Mouse (Mus musculus) heart, embryonic 16.5 days (tissue): ENCODE measurements around the gene Kctd6. TPM values are rescaled to one million over a fixed set of nuclear protein-coding genes. Genes with fewer than 3 reads are reported as not detected.

Experiments used
- ATAC-seq: fragments of 200-750 bp; cut with Nextera tagmentation; replicated peaks from 2 replicates; pipeline ENCODE4 v1.8.0; 2017; ENCODE audit warnings: moderate number of reproducible peaks; ENCODE audit not compliant: insufficient read depth, low FRiP score; ENCODE audit errors: extremely low read depth
- H3K27ac ChIP-seq: fragments of 300-500 bp; sonication (generic); 2 replicates; pipeline ENCODE4 v1.5.1; 2014; ENCODE audit warnings: mild to moderate bottlenecking, low read length, control low read depth, moderate library complexity
- H3K27me3 ChIP-seq: fragments of 300-500 bp; sonication (generic); 2 replicates; pipeline ENCODE4 v1.6.1; 2014; ENCODE audit warnings: low read length, mixed read lengths; ENCODE audit not compliant: control insufficient read depth, insufficient read depth
- H3K36me3 ChIP-seq: fragments of 300-500 bp; sonication (generic); 2 replicates; pipeline ENCODE4 v1.6.1; 2014; ENCODE audit not compliant: control insufficient read depth, insufficient read depth
- H3K4me1 ChIP-seq: fragments of 300-500 bp; sonication (generic); 2 replicates; pipeline ENCODE4 v1.6.1; 2014; ENCODE audit warnings: low read length, mixed read lengths; ENCODE audit not compliant: control insufficient read depth, insufficient read depth
- H3K4me2 ChIP-seq: fragments of 300-500 bp; sonication (generic); 2 replicates; pipeline ENCODE4 v1.6.1; 2014; ENCODE audit warnings: low read depth, mild to moderate bottlenecking, control low read depth, low read length
- H3K4me3 ChIP-seq: fragments of 300-500 bp; sonication (generic); 2 replicates; pipeline ENCODE4 v1.5.1; 2014; ENCODE audit warnings: mild to moderate bottlenecking, control low read depth, low read length
- H3K9ac ChIP-seq: fragments of 300-500 bp; sonication (generic); 2 replicates; pipeline ENCODE4 v1.6.1; 2014; ENCODE audit warnings: low read length, control low read depth
- H3K9me3 ChIP-seq: fragments of 300-500 bp; sonication (generic); replicated peaks from 2 replicates; pipeline ENCODE4 v1.6.1; 2016; ENCODE audit warnings: low read length; ENCODE audit not compliant: control insufficient read depth
- WGBS: fragments of 180-500 bp; shearing (Covaris S2); extraction: QIAGEN DNeasy Blood & Tissue Kit; methylation state at CpG from one replicate; pipeline ENCODE4 v1.1.7; 2014; 5-methylcytosine and 5-hydroxymethylcytosine counted together
- polyA plus RNA-seq: library from polyadenylated mRNA; unstranded; fragments of >200 nt; fragmentation: Nextera tagmentation; extraction: Ambion mirVana; gene quantifications from 2 replicates; pipeline ENCODE4 v1.2.1, GENCODE M21; 2015

Gene Kctd6
- polyA plus RNA-seq, 1 experiment from 2014 or later = 2.5 TPM

DNA sequence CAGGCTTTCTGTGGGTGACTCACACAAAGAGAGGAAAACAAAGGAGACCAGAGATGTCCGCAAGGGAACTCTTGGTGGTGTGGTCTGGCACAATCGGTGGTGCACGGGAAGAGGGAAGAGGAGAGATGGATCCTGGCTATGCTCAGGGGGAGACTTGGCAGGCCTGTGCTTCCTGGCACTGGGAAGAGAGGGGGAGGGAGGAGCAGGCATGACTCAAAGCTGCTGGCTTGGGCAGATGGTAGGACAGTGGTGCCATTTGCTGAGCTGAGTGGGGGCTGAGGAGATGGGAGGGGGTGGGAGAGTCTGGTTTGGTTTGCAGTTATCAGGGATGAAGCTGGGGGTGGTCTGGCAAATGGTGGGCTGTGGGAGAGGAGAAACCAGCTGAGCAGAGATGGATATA, 5.1 kb upstream of the Kctd6 start:
- Histone ChIP-seq H3K36me3 (no peaks in the 10 kb centered on the region), H3K4me2 (no peak overlapping the region), H3K9ac (no peak overlapping the region), H3K27me3 (no peaks in the 10 kb centered on the region), H3K4me1 (peaks cover 7% of the 10 kb centered on the region), H3K9me3 (no peaks in the 10 kb centered on the region), H3K27ac (no peak overlapping the region), H3K4me3 (no peak overlapping the region)
- 43% methylated on average over 3 of the region's 3 CpGs for WGBS
- no peak for ATAC-seq

- 91% methylated on average over 2 of the region's 2 CpGs for WGBS
- ATAC-seq = no peak
- H3K9me3 ChIP-seq = no peaks in the 10 kb centered on the region
- H3K27me3 ChIP-seq = no peaks in the 10 kb centered on the region
- no peak overlapping the region for H3K9ac ChIP-seq
- no peak overlapping the region for H3K27ac ChIP-seq
- no peak overlapping the region for H3K4me3 ChIP-seq
- no peak overlapping the region for H3K4me2 ChIP-seq
- H3K36me3 ChIP-seq = no peaks in the 10 kb centered on the region
- H3K4me1 ChIP-seq = peaks cover 8% of the 10 kb centered on the region
These were observed 4.0 kb upstream of the Kctd6 start for GRCm38 (mm10) chr14:8209896-8210295.

DNA sequence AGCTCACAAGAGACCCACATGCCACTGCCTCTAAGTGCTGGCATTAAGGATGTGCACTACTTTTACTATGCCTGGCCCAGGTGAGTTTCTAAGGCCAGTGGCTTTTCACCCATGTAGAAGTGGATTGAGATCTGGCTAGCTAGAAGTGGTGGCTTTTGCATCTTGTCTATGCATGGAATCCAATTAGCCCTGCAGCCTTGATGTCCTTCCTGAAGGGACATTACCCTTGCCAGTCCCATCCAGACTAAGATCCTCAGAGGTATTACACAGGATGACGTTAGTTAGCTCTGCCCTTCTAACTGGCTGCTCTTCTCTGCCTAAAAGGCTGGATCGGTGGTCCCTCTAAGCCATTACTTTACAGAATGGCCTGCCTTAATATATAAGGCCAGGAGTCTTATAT, 944 bp upstream of the Kctd6 start:
- 85% methylated on average over 2 of the region's 2 CpGs for WGBS

DNA sequence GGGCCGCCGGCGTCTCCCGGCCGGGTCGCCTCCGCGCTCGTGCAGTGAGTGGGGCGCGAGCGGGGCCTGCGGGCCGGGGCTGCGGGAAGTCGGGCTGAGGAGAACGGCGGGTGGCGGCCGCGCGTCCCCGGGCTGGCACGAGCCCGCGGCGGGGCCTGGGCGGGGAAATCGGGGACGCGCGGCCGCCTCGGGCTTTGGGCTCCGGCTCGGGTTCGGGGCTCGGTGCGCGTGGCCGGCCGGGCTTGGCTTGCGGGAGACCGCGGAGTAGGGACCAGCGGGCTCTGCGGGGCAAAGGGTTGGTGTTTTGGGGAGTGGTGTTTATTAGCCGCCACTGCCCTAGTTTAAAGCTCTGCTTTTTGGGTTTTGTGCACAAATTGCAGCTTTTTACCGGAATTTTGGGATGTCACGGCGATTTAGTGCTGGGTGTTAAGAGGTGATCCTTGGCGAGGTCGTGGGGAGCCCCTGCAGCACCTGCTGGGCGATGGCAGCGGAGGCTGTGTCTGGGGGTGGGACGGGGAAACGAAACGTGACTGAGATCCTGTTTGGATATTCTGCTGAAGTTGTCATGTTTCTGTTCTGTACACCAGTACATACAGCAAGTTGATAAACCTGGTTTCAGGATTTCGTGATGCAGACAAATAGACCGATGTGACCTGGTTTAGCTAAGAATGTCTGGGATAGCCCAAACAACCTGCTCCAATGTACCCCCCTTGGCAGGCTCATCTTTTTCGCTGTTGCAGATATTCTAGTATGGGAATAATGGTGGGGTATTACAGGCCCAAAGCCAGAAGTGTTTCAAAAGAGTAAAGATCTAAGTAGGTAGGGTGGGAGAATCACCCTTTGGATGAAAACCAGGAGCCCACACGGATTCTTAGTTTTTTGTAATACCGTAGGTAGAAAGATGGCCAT, 613 bp downstream of the Kctd6 start:
- WGBS = 2% methylated on average over 61 of the region's 63 CpGs
- Histone ChIP-seq H3K4me3 (peak overlapping the region; percentile 83), H3K4me2 (peak overlapping the region; percentile 86), H3K27me3 (no peaks in the 10 kb centered on the region), H3K36me3 (no peaks in the 10 kb centered on the region), H3K27ac (peak overlapping the region; percentile 95), H3K9ac (peak overlapping the region; percentile 94), H3K9me3 (no peaks in the 10 kb centered on the region), H3K4me1 (peaks cover 17% of the 10 kb centered on the region)
- ATAC-seq = peak; percentile 77

More for the DNA sequence above, 944 bp upstream of the Kctd6 start:
- H3K4me1 ChIP-seq = peaks cover 19% of the 10 kb centered on the region
- no peak overlapping the region for H3K4me2 ChIP-seq
- no peak overlapping the region for H3K9ac ChIP-seq
- H3K4me3 ChIP-seq = no peak overlapping the region
- H3K27ac ChIP-seq = no peak overlapping the region
- H3K36me3 ChIP-seq = no peaks in the 10 kb centered on the region
- ATAC-seq = no peak
- H3K9me3 ChIP-seq = no peaks in the 10 kb centered on the region
- H3K27me3 ChIP-seq = no peaks in the 10 kb centered on the region

GRCm38 (mm10) chr14:8215208-8215778, 1.4 kb downstream of the Kctd6 start:
- H3K27ac ChIP-seq = no peak overlapping the region
- peak overlapping the region; percentile 86 for H3K4me2 ChIP-seq
- H3K4me3 ChIP-seq = peak overlapping the region; percentile 83
- 25% methylated on average over 21 of the region's 21 CpGs for WGBS
- no peaks in the 10 kb centered on the region for H3K27me3 ChIP-seq
- H3K4me1 ChIP-seq = peaks cover 17% of the 10 kb centered on the region
- ATAC-seq = no peak
- H3K9me3 ChIP-seq = no peaks in the 10 kb centered on the region
- H3K9ac ChIP-seq = peak overlapping the region; percentile 94
- H3K36me3 ChIP-seq = no peaks in the 10 kb centered on the region

GRCm38 (mm10) chr14:8216100-8216499, 2.2 kb downstream of the Kctd6 start:
- no peaks in the 10 kb centered on the region for H3K36me3 ChIP-seq
- H3K9me3 ChIP-seq = no peaks in the 10 kb centered on the region
- H3K4me1 ChIP-seq = peaks cover 17% of the 10 kb centered on the region
- H3K27me3 ChIP-seq = no peaks in the 10 kb centered on the region
- no peak overlapping the region for H3K9ac ChIP-seq
- 73% methylated on average over 5 of the region's 5 CpGs for whole genome bisulfite sequencing
- peak overlapping the region; percentile 86 for H3K4me2 ChIP-seq
- ATAC-seq = no peak
- H3K4me3 ChIP-seq = no peak overlapping the region
- H3K27ac ChIP-seq = no peak overlapping the region

DNA sequence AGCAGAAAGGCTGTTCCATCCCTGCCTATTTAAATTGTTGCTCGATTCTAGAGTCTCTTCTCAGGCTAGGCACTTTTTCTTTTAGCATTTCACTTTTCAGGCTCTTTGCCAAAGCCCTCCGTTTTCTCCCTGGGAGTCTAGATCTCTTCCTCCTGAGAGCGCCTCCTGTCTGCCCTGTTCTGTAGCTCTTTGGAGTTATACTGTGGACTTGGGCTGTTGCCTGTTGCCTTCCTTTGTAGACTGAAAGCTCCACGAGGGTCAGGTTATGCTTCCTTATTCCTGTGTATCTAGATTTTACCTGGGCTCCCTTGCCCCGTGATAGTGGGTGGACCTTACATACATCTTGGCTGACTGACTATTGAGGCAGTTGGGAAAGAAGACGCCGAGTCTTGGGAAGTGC, 4.3 kb downstream of the Kctd6 start:
- ATAC-seq = no peak
- H3K9me3 ChIP-seq = no peaks in the 10 kb centered on the region
- H3K27me3 ChIP-seq = no peaks in the 10 kb centered on the region
- H3K27ac ChIP-seq = no peak overlapping the region
- H3K4me1 ChIP-seq = peaks cover 17% of the 10 kb centered on the region
- peaks cover 7% of the 10 kb centered on the region for H3K36me3 ChIP-seq
- WGBS = 71% methylated on average over 7 of the region's 7 CpGs
- no peak overlapping the region for H3K4me3 ChIP-seq
- no peak overlapping the region for H3K4me2 ChIP-seq
- no peak overlapping the region for H3K9ac ChIP-seq

GRCm38 (mm10) chr14:8218730-8219380, 4.9 kb downstream of the Kctd6 start:
- WGBS = 46% methylated on average over 10 of the region's 10 CpGs
- no peak overlapping the region for H3K9ac ChIP-seq
- no peak overlapping the region for H3K4me3 ChIP-seq
- no peak for ATAC-seq
- H3K27ac ChIP-seq = no peak overlapping the region
- H3K4me2 ChIP-seq = no peak overlapping the region
- H3K27me3 ChIP-seq = no peaks in the 10 kb centered on the region
- H3K4me1 ChIP-seq = peaks cover 17% of the 10 kb centered on the region
- H3K36me3 ChIP-seq = peaks cover 7% of the 10 kb centered on the region
- no peaks in the 10 kb centered on the region for H3K9me3 ChIP-seq

GRCm38 (mm10) chr14:8219876-8220275, 5.9 kb downstream of the Kctd6 start:
- no peak overlapping the region for H3K9ac ChIP-seq
- H3K27ac ChIP-seq = no peak overlapping the region
- no peak overlapping the region for H3K4me2 ChIP-seq
- H3K9me3 ChIP-seq = no peaks in the 10 kb centered on the region
- no peak for ATAC-seq
- peaks cover 7% of the 10 kb centered on the region for H3K36me3 ChIP-seq
- 85% methylated on average over 11 of the region's 11 CpGs for WGBS
- peaks cover 16% of the 10 kb centered on the region for H3K4me1 ChIP-seq
- no peaks in the 10 kb centered on the region for H3K27me3 ChIP-seq
- no peak overlapping the region for H3K4me3 ChIP-seq
